Mouse (Mus musculus) kidney, adult 10 weeks (tissue): Measurements from ENCODE around the gene Arxes1. TPM values are rescaled to one million over a fixed set of nuclear protein-coding genes. Genes with fewer than 3 reads are reported as not detected.

Experiments used
- polyA plus RNA-seq: library from polyadenylated mRNA; stranded (reverse); fragments of 350-450 nt; fragmentation: Illumina TruSeq; extraction: RNeasy Lipid Tissue Mini Kit (QIAGEN cat#74804); gene quantifications from one replicate; pipeline ENCODE4 v1.2.3, GENCODE M21; 2014; ENCODE audit warnings: low read depth, low replicate concordance

Gene Arxes1
- 0.28 TPM for polyA plus RNA-seq

GRCm38 (mm10) chrX:136032799-136033763, at the start of gene Arxes1:
Gene Arxes1 (plus strand): TSS chrX:136033367.

GRCm38 (mm10) chrX:135993664-135994119, 39.5 kb upstream of the Arxes1 start, which contains the start of gene Arxes2:
Gene Arxes2 (plus strand): TSS chrX:135993824.

GRCm38 (mm10) chrX:136068020-136068419, 34.9 kb downstream of the Arxes1 start, which contains the start of gene Bex2:
Gene Bex2 (minus strand): TSS chrX:136068236.

Other genes with a start within 250 kb of the Arxes1 start
- 26.7 TPM for gene Bhlhb9, start 235.8 kb upstream of the Arxes1 start, polyA plus RNA-seq
- gene Gprasp2, start 194.3 kb upstream of the Arxes1 start, polyA plus RNA-seq = 3.8 TPM
- 5.0 TPM for gene Arxes2, start 39.5 kb upstream of the Arxes1 start, polyA plus RNA-seq
- gene Bex2, start 34.9 kb downstream of the Arxes1 start, polyA plus RNA-seq = 0.57 TPM
- not detected for gene Nxf3, start 51.9 kb downstream of the Arxes1 start, polyA plus RNA-seq
- 60.9 TPM for gene Bex4, start 105.6 kb downstream of the Arxes1 start, polyA plus RNA-seq
- gene Tceal8, start 139.0 kb downstream of the Arxes1 start, polyA plus RNA-seq = 222 TPM
- gene Tceal5, start 170.5 kb downstream of the Arxes1 start, polyA plus RNA-seq = 0.81 TPM
- not detected for gene Tceal7, start 181.4 kb downstream of the Arxes1 start, polyA plus RNA-seq
- 3.2 TPM for gene Bex1, start 182.1 kb downstream of the Arxes1 start, polyA plus RNA-seq
- gene Tceal9, start 211.7 kb downstream of the Arxes1 start, polyA plus RNA-seq = 406 TPM
- 19.0 TPM for gene Bex3, start 236.9 kb downstream of the Arxes1 start, polyA plus RNA-seq